Mouse (Mus musculus): ENCODE data around the gene Mpnd. TPM values are rescaled to one million over a fixed set of nuclear protein-coding genes. Genes with fewer than 3 reads are reported as not detected.

Gene Mpnd
- polyA plus RNA-seq, 1 experiment from 2014 or later, result 97.9 TPM

- 81% methylated on average over 1 of the region's 1 CpGs for WGBS
- peaks cover 15% of the 10 kb centered on the region; the same call in 1 of the 2 replicates for H3K36me3 ChIP-seq (ENCODE audit: control insufficient read depth, insufficient read depth, low read length)
- no peak overlapping the region for H3K4me3 ChIP-seq (ENCODE audit: low read depth, low read length)
- ATAC-seq (ENCODE audit: insufficient number of reproducible peaks, insufficient read depth, low FRiP score, low read depth), result no peak
- no peaks in the 10 kb centered on the region for H3K27me3 ChIP-seq (ENCODE audit: control insufficient read depth, insufficient read depth, low read length)
- H3K4me1 ChIP-seq (ENCODE audit: control insufficient read depth, insufficient read depth, low read length), result no peaks in the 10 kb centered on the region
- no peak overlapping the region for H3K27ac ChIP-seq (ENCODE audit: low read length)
- no peak overlapping the region for H3K4me2 ChIP-seq (replicated peaks; ENCODE audit: low read depth, low read length)
- H3K9me3 ChIP-seq (ENCODE audit: control insufficient read depth, low read depth, low read length), result no peaks in the 10 kb centered on the region
- no peak overlapping the region for H3K9ac ChIP-seq (replicated peaks; ENCODE audit: low read depth, low read length)
Observed at GRCm38 (mm10) chr17:56026303-56026702, 20.8 kb downstream of the Mpnd start.

- 82% methylated on average over 1 of the region's 1 CpGs for WGBS
- no peak overlapping the region for H3K4me3 ChIP-seq (ENCODE audit: low read depth, low read length)
- H3K27ac ChIP-seq (ENCODE audit: low read length), result no peak overlapping the region
- ATAC-seq (ENCODE audit: insufficient number of reproducible peaks, insufficient read depth, low FRiP score, low read depth), result no peak
- no peak overlapping the region for H3K9ac ChIP-seq (replicated peaks; ENCODE audit: low read depth, low read length)
- no peak overlapping the region for H3K4me2 ChIP-seq (replicated peaks; ENCODE audit: low read depth, low read length)
- H3K27me3 ChIP-seq (ENCODE audit: control insufficient read depth, insufficient read depth, low read length), result no peaks in the 10 kb centered on the region
- no peaks in the 10 kb centered on the region for H3K9me3 ChIP-seq (ENCODE audit: control insufficient read depth, low read depth, low read length)
- no peaks in the 10 kb centered on the region for H3K4me1 ChIP-seq (ENCODE audit: control insufficient read depth, insufficient read depth, low read length)
- H3K36me3 ChIP-seq (ENCODE audit: control insufficient read depth, insufficient read depth, low read length), result peaks cover 15% of the 10 kb centered on the region; the same call in 1 of the 2 replicates
Observed at GRCm38 (mm10) chr17:56026881-56027280, 21.4 kb downstream of the Mpnd start.

DNA sequence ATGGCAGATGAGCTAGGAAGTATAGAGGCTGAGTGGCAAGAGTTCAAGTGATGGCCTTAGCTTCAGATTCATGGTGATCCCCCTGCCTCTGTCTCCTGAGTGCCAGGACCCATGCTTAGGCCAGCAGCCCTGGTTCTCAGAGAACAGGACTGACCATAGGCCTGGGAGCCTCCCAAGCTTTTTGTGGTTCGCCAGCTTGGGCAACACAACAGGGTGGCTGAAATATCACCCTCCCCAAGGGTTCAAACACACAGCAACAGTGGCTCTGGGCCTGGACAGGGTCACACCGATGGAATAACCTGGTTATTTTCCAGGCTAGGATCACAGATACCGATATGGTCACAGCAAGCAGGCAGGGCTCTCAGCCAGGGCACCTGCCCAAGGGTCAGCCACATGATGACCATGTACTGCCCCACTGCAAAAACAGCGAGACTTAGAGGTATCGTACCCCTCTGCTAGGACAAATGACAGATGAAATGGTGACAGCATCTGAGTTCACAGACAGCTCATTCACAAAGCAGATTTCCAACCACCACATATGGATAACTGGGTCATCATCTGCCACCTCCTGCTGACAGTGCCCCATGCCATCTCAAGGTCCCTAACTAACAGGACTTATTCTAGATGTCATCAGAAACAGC lies 22.4 kb downstream of the Mpnd start:
- no peak for ATAC-seq (ENCODE audit: insufficient number of reproducible peaks, insufficient read depth, low FRiP score, low read depth)
- no peak overlapping the region for H3K9ac ChIP-seq (replicated peaks; ENCODE audit: low read depth, low read length)
- no peak overlapping the region for H3K4me3 ChIP-seq (ENCODE audit: low read depth, low read length)
- H3K4me1 ChIP-seq (ENCODE audit: control insufficient read depth, insufficient read depth, low read length), result peaks cover 2% of the 10 kb centered on the region; the same call in 1 of the 2 replicates
- H3K9me3 ChIP-seq (ENCODE audit: control insufficient read depth, low read depth, low read length), result no peaks in the 10 kb centered on the region
- no peaks in the 10 kb centered on the region for H3K27me3 ChIP-seq (ENCODE audit: control insufficient read depth, insufficient read depth, low read length)
- H3K27ac ChIP-seq (ENCODE audit: low read length), result no peak overlapping the region
- no peak overlapping the region for H3K4me2 ChIP-seq (replicated peaks; ENCODE audit: low read depth, low read length)
- H3K36me3 ChIP-seq (ENCODE audit: control insufficient read depth, insufficient read depth, low read length), result peaks cover 15% of the 10 kb centered on the region; the same call in 1 of the 2 replicates
- WGBS, result 95% methylated on average over 5 of the region's 5 CpGs

GRCm38 (mm10) chr17:56030238-56030870 lies 24.8 kb downstream of the Mpnd start:
- ATAC-seq (ENCODE audit: insufficient number of reproducible peaks, insufficient read depth, low FRiP score, low read depth), result no peak
- Histone ChIP-seq H3K4me1 (ENCODE audit: control insufficient read depth, insufficient read depth, low read length) (peaks cover 13% of the 10 kb centered on the region; the same call in 1 of the 2 replicates), H3K9me3 (ENCODE audit: control insufficient read depth, low read depth, low read length) (no peaks in the 10 kb centered on the region), H3K27ac (ENCODE audit: low read length) (no peak overlapping the region), H3K4me2 (replicated peaks; ENCODE audit: low read depth, low read length) (no peak overlapping the region), H3K36me3 (ENCODE audit: control insufficient read depth, insufficient read depth, low read length) (peaks cover 31% of the 10 kb centered on the region), H3K9ac (replicated peaks; ENCODE audit: low read depth, low read length) (no peak overlapping the region), H3K27me3 (ENCODE audit: control insufficient read depth, insufficient read depth, low read length) (no peaks in the 10 kb centered on the region), H3K4me3 (ENCODE audit: low read depth, low read length) (no peak overlapping the region)
- WGBS, result 91% methylated on average over 9 of the region's 9 CpGs

GRCm38 (mm10) chr17:56030919-56031318 lies 25.4 kb downstream of the Mpnd start:
- H3K27me3 ChIP-seq (ENCODE audit: control insufficient read depth, insufficient read depth, low read length), result no peaks in the 10 kb centered on the region
- H3K36me3 ChIP-seq (ENCODE audit: control insufficient read depth, insufficient read depth, low read length), result peaks cover 31% of the 10 kb centered on the region
- ATAC-seq (ENCODE audit: insufficient number of reproducible peaks, insufficient read depth, low FRiP score, low read depth), result no peak
- H3K4me1 ChIP-seq (ENCODE audit: control insufficient read depth, insufficient read depth, low read length), result peaks cover 18% of the 10 kb centered on the region
- no peaks in the 10 kb centered on the region for H3K9me3 ChIP-seq (ENCODE audit: control insufficient read depth, low read depth, low read length)
- no peak overlapping the region for H3K9ac ChIP-seq (replicated peaks; ENCODE audit: low read depth, low read length)
- H3K4me3 ChIP-seq (ENCODE audit: low read depth, low read length), result no peak overlapping the region
- H3K4me2 ChIP-seq (replicated peaks; ENCODE audit: low read depth, low read length), result no peak overlapping the region
- 46% methylated on average over 5 of the region's 5 CpGs for WGBS
- no peak overlapping the region for H3K27ac ChIP-seq (ENCODE audit: low read length)

GRCm38 (mm10) chr17:56031431-56031830 lies 25.9 kb downstream of the Mpnd start:
- no peak for ATAC-seq (ENCODE audit: insufficient number of reproducible peaks, insufficient read depth, low FRiP score, low read depth)

GRCm38 (mm10) chr17:56032127-56032733 lies 26.7 kb downstream of the Mpnd start:
- H3K4me3 ChIP-seq (ENCODE audit: low read depth, low read length), result no peak overlapping the region
- 77% methylated on average over 6 of the region's 6 CpGs for WGBS
- H3K27me3 ChIP-seq (ENCODE audit: control insufficient read depth, insufficient read depth, low read length), result no peaks in the 10 kb centered on the region
- no peaks in the 10 kb centered on the region for H3K9me3 ChIP-seq (ENCODE audit: control insufficient read depth, low read depth, low read length)
- no peak overlapping the region for H3K4me2 ChIP-seq (replicated peaks; ENCODE audit: low read depth, low read length)
- no peak overlapping the region for H3K9ac ChIP-seq (replicated peaks; ENCODE audit: low read depth, low read length)
- peaks cover 18% of the 10 kb centered on the region for H3K4me1 ChIP-seq (ENCODE audit: control insufficient read depth, insufficient read depth, low read length)
- no peak overlapping the region for H3K27ac ChIP-seq (ENCODE audit: low read length)
- peaks cover 31% of the 10 kb centered on the region for H3K36me3 ChIP-seq (ENCODE audit: control insufficient read depth, insufficient read depth, low read length)
- no peak for ATAC-seq (ENCODE audit: insufficient number of reproducible peaks, insufficient read depth, low FRiP score, low read depth)

More at GRCm38 (mm10) chr17:56031431-56031830, 25.9 kb downstream of the Mpnd start:
- Histone ChIP-seq H3K9me3 (ENCODE audit: control insufficient read depth, low read depth, low read length) (no peaks in the 10 kb centered on the region), H3K4me3 (ENCODE audit: low read depth, low read length) (no peak overlapping the region), H3K27ac (ENCODE audit: low read length) (no peak overlapping the region), H3K36me3 (ENCODE audit: control insufficient read depth, insufficient read depth, low read length) (peaks cover 31% of the 10 kb centered on the region), H3K9ac (replicated peaks; ENCODE audit: low read depth, low read length) (no peak overlapping the region), H3K4me1 (ENCODE audit: control insufficient read depth, insufficient read depth, low read length) (peaks cover 18% of the 10 kb centered on the region), H3K4me2 (replicated peaks; ENCODE audit: low read depth, low read length) (no peak overlapping the region), H3K27me3 (ENCODE audit: control insufficient read depth, insufficient read depth, low read length) (no peaks in the 10 kb centered on the region)
- 89% methylated on average over 7 of the region's 7 CpGs for WGBS

DNA sequence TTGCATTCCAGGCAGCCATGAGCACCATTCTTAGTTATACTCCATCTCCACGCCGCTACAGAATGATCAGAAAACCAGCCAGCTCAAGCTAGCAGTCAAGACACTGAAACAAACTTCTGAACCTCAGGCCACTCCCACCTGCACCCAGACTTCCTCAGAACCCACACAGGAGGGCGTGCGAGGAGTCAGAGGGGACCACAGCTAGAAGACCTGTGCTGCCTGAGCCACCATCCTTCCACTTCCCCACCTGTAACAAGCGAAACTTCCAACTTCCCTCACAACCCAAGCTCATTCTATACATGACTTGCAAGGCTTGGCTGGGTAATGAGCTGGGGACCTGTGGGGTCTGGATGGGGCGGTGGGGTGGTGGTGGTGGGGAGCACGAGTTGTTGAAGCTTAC lies 27.3 kb downstream of the Mpnd start:
- no peaks in the 10 kb centered on the region for H3K27me3 ChIP-seq (ENCODE audit: control insufficient read depth, insufficient read depth, low read length)
- no peaks in the 10 kb centered on the region for H3K9me3 ChIP-seq (ENCODE audit: control insufficient read depth, low read depth, low read length)
- H3K4me3 ChIP-seq (ENCODE audit: low read depth, low read length), result no peak overlapping the region
- no peak for ATAC-seq (ENCODE audit: insufficient number of reproducible peaks, insufficient read depth, low FRiP score, low read depth)
- 67% methylated on average over 7 of the region's 7 CpGs for WGBS
- H3K4me1 ChIP-seq (ENCODE audit: control insufficient read depth, insufficient read depth, low read length), result peaks cover 18% of the 10 kb centered on the region
- H3K27ac ChIP-seq (ENCODE audit: low read length), result no peak overlapping the region
- H3K4me2 ChIP-seq (replicated peaks; ENCODE audit: low read depth, low read length), result no peak overlapping the region
- H3K36me3 ChIP-seq (ENCODE audit: control insufficient read depth, insufficient read depth, low read length), result peaks cover 31% of the 10 kb centered on the region
- H3K9ac ChIP-seq (replicated peaks; ENCODE audit: low read depth, low read length), result no peak overlapping the region
